10 mouse cellular contexts compared by ENCODE assay signal in genomic region chr15:89376957-89377356, GRCm38 (mm10). TPM values are rescaled to one million over a fixed set of nuclear protein-coding genes. Genes with fewer than 3 reads are reported as not detected.
DNase-seq lines count a peak whose midpoint lies in the region; ATAC-seq and TF ChIP-seq lines count a peak whose summit lies in the region.
"Had no signal": no experiment of that assay in that cellular context is flagged by ENCODE, and none has a peak within 500 bp of the region (broad histone marks: within the 10 kb centered on the region; RNA-seq: fewer than 3 reads in every experiment).

Gene Tymp (minus strand): TSS chr15:89377039.

- no peak for ATAC-seq in heart, embryonic 15.5 days (replicated peaks; ENCODE audit: insufficient number of reproducible peaks, insufficient read depth, low FRiP score, low read depth)
- ATAC-seq in midbrain, postnatal 0 days (ENCODE audit: low FRiP score): no peak
- ATAC-seq in midbrain, embryonic 16.5 days: no peak
- ATAC-seq in intestine, postnatal 0 days: no peak

- peak; percentile 45; the same call in 1 of the 2 replicates for TF ChIP-seq POLR2A in small intestine, adult 2 months (IDR thresholded peaks at IDR 0.05; ENCODE audit: low read depth, low read length)

- TF ChIP-seq CTCF in midbrain, postnatal 0 days (IDR thresholded peaks at IDR 0.05): no peak
- TF ChIP-seq CTCF in intestine, postnatal 0 days (IDR thresholded peaks at IDR 0.05; ENCODE audit: low read depth): no peak
- no peak for TF ChIP-seq CTCF in small intestine, adult 2 months (IDR thresholded peaks at IDR 0.05; ENCODE audit: extremely low read depth, insufficient read length, insufficient replicate concordance, low read depth, low read length)

- H3K4me3 ChIP-seq in heart, embryonic 15.5 days: no peak within 1 kb of the TSS
- 0 out of 2 replicates have a peak within 1 kb of the TSS, but pooled peaks have one; percentile 5 for H3K4me3 ChIP-seq in midbrain, postnatal 0 days (ENCODE audit: low read depth, low read length)
- H3K4me3 ChIP-seq in midbrain, embryonic 16.5 days (ENCODE audit: low read depth, low read length): no peak within 1 kb of the TSS
- peak within 1 kb of the TSS; percentile 13 for H3K4me3 ChIP-seq in intestine, postnatal 0 days (ENCODE audit: low read depth, low read length)
- peak within 1 kb of the TSS; percentile 74 for H3K4me3 ChIP-seq in small intestine, adult 2 months (ENCODE audit: low read depth, low read length)

- peaks cover 42% of the 10 kb centered on the region for H3K4me1 ChIP-seq in heart, embryonic 15.5 days (replicated peaks)
- H3K4me1 ChIP-seq in midbrain, postnatal 0 days (ENCODE audit: insufficient read depth, low read length): peaks cover 16% of the 10 kb centered on the region
- peaks cover 24% of the 10 kb centered on the region for H3K4me1 ChIP-seq in midbrain, embryonic 16.5 days (ENCODE audit: control insufficient read depth, insufficient read depth, low read length)
- peaks cover 9% of the 10 kb centered on the region for H3K4me1 ChIP-seq in intestine, postnatal 0 days (replicated peaks; ENCODE audit: control insufficient read depth, insufficient read depth, low read length)
- peaks cover 39% of the 10 kb centered on the region for H3K4me1 ChIP-seq in small intestine, adult 2 months (ENCODE audit: control insufficient read depth, insufficient read depth, insufficient read length, low read length)

- H3K27ac ChIP-seq in heart, embryonic 15.5 days: no peak within 1 kb of the TSS
- H3K27ac ChIP-seq in midbrain, postnatal 0 days (ENCODE audit: low read depth, low read length): no peak within 1 kb of the TSS
- no peak within 1 kb of the TSS for H3K27ac ChIP-seq in midbrain, embryonic 16.5 days (ENCODE audit: low read length)
- no peak within 1 kb of the TSS for H3K27ac ChIP-seq in intestine, postnatal 0 days (ENCODE audit: low read depth, low read length)
- H3K27ac ChIP-seq in small intestine, adult 2 months (ENCODE audit: insufficient read depth, low read depth, low read length): peak within 1 kb of the TSS; percentile 89
- H3K27ac ChIP-seq: macrophage had no signal

- intact Hi-C loops in heart, postnatal 36 days (cut with DNase I): loop anchor here (5.0 kb wide), 1 partner anchor 90 kb away; no protein-coding TSS in a partner anchor

- no peaks in the 10 kb centered on the region for H3K9me3 ChIP-seq in heart, embryonic 15.5 days (replicated peaks)
- H3K9me3 ChIP-seq in midbrain, postnatal 0 days (ENCODE audit: low read length): no peaks in the 10 kb centered on the region
- no peaks in the 10 kb centered on the region for H3K9me3 ChIP-seq in midbrain, embryonic 16.5 days (replicated peaks; ENCODE audit: control insufficient read depth, low read length, poor library complexity, severe bottlenecking)
- no peaks in the 10 kb centered on the region for H3K9me3 ChIP-seq in intestine, postnatal 0 days (ENCODE audit: control insufficient read depth)

- DNase-seq in heart, postnatal 36 days: no peak
- no peak for DNase-seq in midbrain, postnatal 0 days (ENCODE audit: low spot score)
- DNase-seq in adrenal gland, postnatal 25 days: no peak
- DNase-seq: right cerebral cortex, postnatal 4 days had no signal

- H3K27me3 ChIP-seq in heart, embryonic 15.5 days: peaks cover 56% of the 10 kb centered on the region
- peaks cover 32% of the 10 kb centered on the region for H3K27me3 ChIP-seq in midbrain, postnatal 0 days (ENCODE audit: insufficient read depth, low read length)
- peaks cover 35% of the 10 kb centered on the region for H3K27me3 ChIP-seq in midbrain, embryonic 16.5 days (ENCODE audit: control insufficient read depth, insufficient read depth, low read depth, low read length)
- peaks cover 39% of the 10 kb centered on the region for H3K27me3 ChIP-seq in intestine, postnatal 0 days (replicated peaks; ENCODE audit: control insufficient read depth, insufficient read depth, low read length)
- H3K27me3 ChIP-seq in small intestine, adult 2 months (ENCODE audit: control insufficient read depth, insufficient read depth, low read length): no peaks in the 10 kb centered on the region

- H3K36me3 ChIP-seq in heart, embryonic 15.5 days: peaks cover 7% of the 10 kb centered on the region
- H3K36me3 ChIP-seq in midbrain, postnatal 0 days (ENCODE audit: insufficient read depth, low read length): peaks cover 6% of the 10 kb centered on the region
- H3K36me3 ChIP-seq in midbrain, embryonic 16.5 days (ENCODE audit: control insufficient read depth, insufficient read depth, low read length): peaks cover 1% of the 10 kb centered on the region
- peaks cover 4% of the 10 kb centered on the region; the same call in 1 of the 2 replicates for H3K36me3 ChIP-seq in intestine, postnatal 0 days (ENCODE audit: control insufficient read depth, insufficient read depth)
- H3K36me3 ChIP-seq in small intestine, adult 2 months (ENCODE audit: control insufficient read depth, insufficient read depth, low read length): peaks cover 5% of the 10 kb centered on the region

- H3K4me2 ChIP-seq in heart, embryonic 15.5 days: peak within 1 kb of the TSS; percentile 25; the same call in 1 of the 2 replicates
- H3K4me2 ChIP-seq in midbrain, postnatal 0 days (ENCODE audit: low read depth, low read length, poor library complexity, severe bottlenecking): no peak within 1 kb of the TSS
- no peak within 1 kb of the TSS for H3K4me2 ChIP-seq in midbrain, embryonic 16.5 days (ENCODE audit: low read length)
- H3K4me2 ChIP-seq in intestine, postnatal 0 days (replicated peaks; ENCODE audit: low read depth): peak within 1 kb of the TSS; percentile 48

- H3K9ac ChIP-seq in heart, embryonic 15.5 days: no peak within 1 kb of the TSS
- H3K9ac ChIP-seq in midbrain, postnatal 0 days (replicated peaks; ENCODE audit: low read length, poor library complexity, severe bottlenecking): no peak within 1 kb of the TSS
- no peak within 1 kb of the TSS for H3K9ac ChIP-seq in midbrain, embryonic 16.5 days (ENCODE audit: low read depth, low read length)
- no peak within 1 kb of the TSS for H3K9ac ChIP-seq in intestine, postnatal 0 days (ENCODE audit: low read depth, low read length)

- WGBS in heart, embryonic 15.5 days: 28% methylated on average over 16 of the region's 16 CpGs
- WGBS in midbrain, postnatal 0 days: 29% methylated on average over 16 of the region's 16 CpGs
- WGBS in midbrain, embryonic 16.5 days: 20% methylated on average over 16 of the region's 16 CpGs
- WGBS in intestine, postnatal 0 days: 30% methylated on average over 16 of the region's 16 CpGs
- WGBS in small intestine, adult 2 months: 38% methylated on average over 16 of the region's 16 CpGs

RNA-seq across cellular contexts. Expression of gene Tymp, which starts in this region (rescaled TPM):
- 1.2 and 1.3 TPM in 2 replicates for polyA plus RNA-seq in heart, embryonic 15.5 days (2015; fragmentation: Nextera tagmentation; extraction: Ambion mirVana)
- under 1 TPM; 0.41 to 0.64 TPM for total RNA-seq in heart, postnatal 36 days (2021)
- 4.6 and 7.0 TPM in 2 replicates for total RNA-seq in midbrain, postnatal 0 days (2014; rRNA removed)
- 3.1 and 3.6 TPM in 2 replicates for polyA plus RNA-seq in midbrain, postnatal 0 days (2015; fragmentation: Nextera tagmentation; extraction: Ambion mirVana)
- polyA plus RNA-seq in midbrain, embryonic 16.5 days (2015; fragmentation: Nextera tagmentation; extraction: Ambion mirVana): 1.9 and 3.0 TPM in 2 replicates
- 3.6 and 4.8 TPM in 2 replicates for polyA plus RNA-seq in intestine, postnatal 0 days (2015; fragmentation: Nextera tagmentation; extraction: Ambion mirVana)
- 114 and 152 TPM in 2 replicates for polyA plus RNA-seq in small intestine, adult 2 months (2012; rRNA removed)
- 0.67 and 0.76 TPM in 2 replicates for total RNA-seq in adrenal gland, postnatal 25 days (2021)
- total RNA-seq: hematopoietic stem cell, adult 5-6 weeks had no signal

Comparison
In these comparisons a context has a peak if more than half of its experiments do, and no peak if none do; other contexts are left out.
1. RNA of gene Tymp (polyA plus RNA-seq): 114 to 152 TPM in small intestine, adult 2 months; 3.1 to 3.6 TPM in midbrain, postnatal 0 days, 3.6 to 4.8 TPM in intestine, postnatal 0 days, 1.9 to 3.0 TPM in midbrain, embryonic 16.5 days and 1.2 to 1.3 TPM in heart, embryonic 15.5 days; every median in the first group is over 10 times any median in the second.
2. H3K4me3 ChIP-seq: peak in midbrain, postnatal 0 days (single experiment), intestine, postnatal 0 days (single experiment) and small intestine, adult 2 months (single experiment); none in heart, embryonic 15.5 days (single experiment) and midbrain, embryonic 16.5 days (single experiment).
3. H3K4me2 ChIP-seq: peak in heart, embryonic 15.5 days (single experiment) and intestine, postnatal 0 days (single experiment); none in midbrain, postnatal 0 days (single experiment) and midbrain, embryonic 16.5 days (single experiment).